Mouse (Mus musculus) megakaryocyte, adult 5-6 weeks (primary cell): Measurements from ENCODE around the gene Gm37240. TPM values are rescaled to one million over a fixed set of nuclear protein-coding genes. Genes with fewer than 3 reads are reported as not detected.

Experiments used
- ATAC-seq: 2 replicates; pipeline ENCODE4 v1.8.0; 2016; ENCODE audit warnings: mild to moderate bottlenecking, inconsistent platforms; ENCODE audit not compliant: poor library complexity, severe bottlenecking
- total RNA-seq, 2 experiments: library from RNA; stranded (forward) in 1 of 2; stranded (reverse) in 1 of 2; fragments of 153-499, 151-499 nt in 1 of 2; fragments of 221-1000, 200-1000 nt in 1 of 2; gene quantifications; 2 replicates each; pipeline versions ENCODE4 v1.2.3 to v1.2.4; 2015 to 2017

Gm37240 gene
- total RNA-seq, 2 experiments from 2014 or later, result 0.07 to 0.15 TPM

GRCm38 (mm10) chr3:85209887-85210844, 677.2 kb downstream of the Gm37240 start:
- no peak for ATAC-seq

GRCm38 (mm10) chr3:85206475-85206874, 680.8 kb downstream of the Gm37240 start:
- no peak for ATAC-seq

GRCm38 (mm10) chr3:85205911-85206310, 681.4 kb downstream of the Gm37240 start:
- ATAC-seq, result no peak

GRCm38 (mm10) chr3:85203659-85204058, 683.7 kb downstream of the Gm37240 start:
- no peak for ATAC-seq

- no peak for ATAC-seq
Measured at GRCm38 (mm10) chr3:85202726-85203125, 684.6 kb downstream of the Gm37240 start.

- ATAC-seq, result no peak
Measured at GRCm38 (mm10) chr3:85201785-85202184, 685.5 kb downstream of the Gm37240 start.

GRCm38 (mm10) chr3:85198496-85198895, 688.8 kb downstream of the Gm37240 start:
- no peak for ATAC-seq

- no peak for ATAC-seq
Measured at GRCm38 (mm10) chr3:85197148-85197547, 690.2 kb downstream of the Gm37240 start.

- ATAC-seq, result no peak
Measured at GRCm38 (mm10) chr3:85196591-85196990, 690.7 kb downstream of the Gm37240 start.

GRCm38 (mm10) chr3:85195068-85195481, 692.2 kb downstream of the Gm37240 start:
- ATAC-seq, result peak; percentile 85

- ATAC-seq, result no peak
Measured at GRCm38 (mm10) chr3:85189791-85190190, 697.5 kb downstream of the Gm37240 start.

GRCm38 (mm10) chr3:85188364-85188763, 699.0 kb downstream of the Gm37240 start:
- no peak for ATAC-seq

- no peak for ATAC-seq
Measured at GRCm38 (mm10) chr3:85186661-85187076, 700.6 kb downstream of the Gm37240 start.

- ATAC-seq, result no peak
Measured at GRCm38 (mm10) chr3:85185827-85186226, 701.5 kb downstream of the Gm37240 start.

- ATAC-seq, result no peak
Measured at GRCm38 (mm10) chr3:85184916-85185315, 702.4 kb downstream of the Gm37240 start.

GRCm38 (mm10) chr3:85184151-85184550, 703.2 kb downstream of the Gm37240 start:
- no peak for ATAC-seq

GRCm38 (mm10) chr3:85176736-85177135, 710.6 kb downstream of the Gm37240 start:
- no peak for ATAC-seq

- no peak for ATAC-seq
Measured at GRCm38 (mm10) chr3:85174542-85175469, 712.5 kb downstream of the Gm37240 start.

- ATAC-seq, result no peak
Measured at GRCm38 (mm10) chr3:85173441-85174071, 713.8 kb downstream of the Gm37240 start.

- 0 out of 2 replicates have a peak, but pooled peaks have one; percentile 5 for ATAC-seq
Measured at GRCm38 (mm10) chr3:85172532-85172931, 714.8 kb downstream of the Gm37240 start.

- peak; percentile 51; the same call in 1 of the 2 replicates for ATAC-seq
Measured at GRCm38 (mm10) chr3:85172096-85172495, 715.2 kb downstream of the Gm37240 start.
